Mouse (Mus musculus) midbrain, embryonic 16.5 days (tissue): ENCODE measurements around the gene Nfib. TPM values are rescaled to one million over a fixed set of nuclear protein-coding genes. Genes with fewer than 3 reads are reported as not detected.

ENCODE experiments used
- ATAC-seq: fragments of 200-750 bp; cut with Nextera tagmentation; 2 replicates; pipeline ENCODE4 v1.8.0; 2017; ENCODE audit warnings: moderate TSS enrichment
- H3K27ac ChIP-seq: fragments of 300-500 bp; sonication (generic); 2 replicates; pipeline ENCODE4 v1.5.1; 2014; ENCODE audit warnings: mild to moderate bottlenecking, low read length, mixed read lengths
- H3K27me3 ChIP-seq: fragments of 300-500 bp; sonication (generic); 2 replicates; pipeline ENCODE4 v1.6.1; 2014; ENCODE audit warnings: low read depth, low read length, mixed read lengths; ENCODE audit not compliant: control insufficient read depth, insufficient read depth
- H3K36me3 ChIP-seq: fragments of 300-500 bp; sonication (generic); 2 replicates; pipeline ENCODE4 v1.6.1; 2014; ENCODE audit warnings: mild to moderate bottlenecking, low read length, moderate library complexity, mixed read lengths; ENCODE audit not compliant: control insufficient read depth, insufficient read depth
- H3K4me1 ChIP-seq: fragments of 300-500 bp; sonication (generic); 2 replicates; pipeline ENCODE4 v1.6.1; 2014; ENCODE audit warnings: mild to moderate bottlenecking, low read length, mixed read lengths; ENCODE audit not compliant: control insufficient read depth, insufficient read depth
- H3K4me2 ChIP-seq: fragments of 300-500 bp; sonication (generic); 2 replicates; pipeline ENCODE4 v1.6.1; 2014; ENCODE audit warnings: mild to moderate bottlenecking, low read length, mixed read lengths
- H3K4me3 ChIP-seq: fragments of 300-500 bp; sonication (generic); 2 replicates; pipeline ENCODE4 v1.5.1; 2014; ENCODE audit warnings: low read depth, mild to moderate bottlenecking, low read length, moderate library complexity, mixed read lengths
- H3K9ac ChIP-seq: fragments of 300-500 bp; sonication (generic); 2 replicates; pipeline ENCODE4 v1.6.1; 2014; ENCODE audit warnings: low read depth, low read length, mixed read lengths
- H3K9me3 ChIP-seq: fragments of 300-500 bp; sonication (generic); replicated peaks from 2 replicates; pipeline ENCODE4 v1.6.1; 2014; ENCODE audit warnings: mild to moderate bottlenecking, low read length, mixed read lengths; ENCODE audit not compliant: control insufficient read depth, poor library complexity, severe bottlenecking
- WGBS: fragments of 180-500 bp; shearing (Covaris S2); extraction: QIAGEN DNeasy Blood & Tissue Kit; methylation state at CpG from one replicate; pipeline ENCODE4 v1.1.7; 2014; 5-methylcytosine and 5-hydroxymethylcytosine counted together
- polyA plus RNA-seq: library from polyadenylated mRNA; unstranded; fragments of >200 nt; fragmentation: Nextera tagmentation; extraction: Ambion mirVana; gene quantifications from 2 replicates; pipeline ENCODE4 v1.2.1, GENCODE M21; 2015

Gene Nfib
- polyA plus RNA-seq = 47.2 and 51.4 TPM in 2 replicates

DNA sequence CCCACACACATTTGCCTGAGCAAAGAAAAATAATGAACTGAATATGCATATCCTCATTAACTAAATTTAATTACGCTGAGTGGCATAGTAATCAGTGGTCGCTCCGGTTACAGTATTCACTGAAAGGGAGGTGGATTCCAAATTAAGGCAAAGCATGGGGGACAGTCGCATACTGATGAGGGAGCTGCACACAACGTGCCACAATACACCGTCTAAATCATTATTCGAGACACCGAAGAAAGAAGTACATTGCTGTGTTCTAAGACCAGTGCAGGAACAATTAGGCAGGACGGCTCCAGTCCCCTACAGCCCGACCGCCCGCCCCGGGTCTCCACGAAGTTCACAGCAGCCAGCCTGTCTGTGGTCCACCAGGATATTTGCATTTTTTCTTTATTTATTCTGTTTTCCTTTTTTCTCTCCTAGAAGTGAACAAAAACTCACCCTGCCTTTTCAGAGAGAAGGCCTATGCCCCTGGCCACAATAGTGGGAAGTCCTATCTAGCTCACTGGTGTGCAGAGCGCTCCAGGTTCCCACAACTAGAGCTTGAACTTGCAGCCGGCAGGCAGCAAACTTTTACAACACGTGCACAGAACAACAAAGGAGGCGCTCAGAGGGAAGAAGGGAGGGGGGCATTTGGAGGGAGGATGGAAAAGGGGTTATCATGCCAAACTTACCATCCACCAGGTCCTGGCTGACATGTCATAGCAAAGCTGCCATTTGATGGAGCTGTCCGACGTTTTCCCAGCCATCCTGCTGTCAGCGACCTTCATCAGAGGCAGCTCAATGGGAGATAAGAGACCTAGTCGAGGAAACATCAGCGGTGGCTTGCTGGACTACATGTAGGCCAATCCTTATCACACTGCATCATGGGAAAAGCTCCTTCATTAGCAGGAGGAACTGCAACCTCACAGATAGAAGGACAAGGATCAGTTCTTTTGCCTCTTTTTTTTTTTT is at the start of gene Nfib:
TSS of gene Nfib (minus strand) at position 910 of the 954 bp plus-strand sequence.
- Histone ChIP-seq H3K4me3 (peak within 1 kb of the TSS; percentile 15), H3K9ac (peak within 1 kb of the TSS; percentile 30; the same call in 1 of the 2 replicates)

DNA sequence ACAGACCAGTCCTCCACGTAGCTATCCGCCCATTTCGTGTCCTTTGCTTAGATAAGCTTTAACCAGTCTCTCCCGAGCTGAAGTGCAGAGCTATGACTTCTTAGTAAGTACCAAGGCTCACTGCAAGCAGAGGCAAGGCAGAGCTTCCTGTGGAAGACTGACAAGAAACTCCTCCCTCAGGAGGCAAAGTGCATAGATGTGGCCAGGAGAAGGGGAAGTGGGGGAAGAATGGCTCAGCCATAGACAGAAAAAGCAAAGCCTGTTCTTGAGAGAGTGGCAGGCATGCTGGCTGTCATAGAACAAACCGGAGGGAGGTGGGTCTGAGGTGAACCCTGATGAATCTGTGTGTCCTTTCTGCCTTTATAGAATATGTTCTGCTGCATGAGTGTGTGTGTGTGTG is 30.2 kb upstream of the Nfib start:
- Histone ChIP-seq H3K36me3 (no peaks in the 10 kb centered on the region), H3K4me2 (no peak overlapping the region), H3K27me3 (no peaks in the 10 kb centered on the region), H3K4me3 (no peak overlapping the region), H3K27ac (no peak overlapping the region), H3K9me3 (no peaks in the 10 kb centered on the region), H3K4me1 (no peaks in the 10 kb centered on the region), H3K9ac (no peak overlapping the region)
- no peak for ATAC-seq
- 79% methylated on average over 5 of the region's 5 CpGs for WGBS

More for the DNA sequence above, at the start of gene Nfib:
- Histone ChIP-seq H3K27ac (peak within 1 kb of the TSS; percentile 45), H3K27me3 (no peaks in the 10 kb centered on the region), H3K4me2 (peak within 1 kb of the TSS; percentile 42), H3K4me1 (peaks cover 13% of the 10 kb centered on the region), H3K36me3 (no peaks in the 10 kb centered on the region), H3K9me3 (no peaks in the 10 kb centered on the region)
- ATAC-seq = peak; percentile 78
- WGBS = 26% methylated on average over 23 of the region's 23 CpGs

DNA sequence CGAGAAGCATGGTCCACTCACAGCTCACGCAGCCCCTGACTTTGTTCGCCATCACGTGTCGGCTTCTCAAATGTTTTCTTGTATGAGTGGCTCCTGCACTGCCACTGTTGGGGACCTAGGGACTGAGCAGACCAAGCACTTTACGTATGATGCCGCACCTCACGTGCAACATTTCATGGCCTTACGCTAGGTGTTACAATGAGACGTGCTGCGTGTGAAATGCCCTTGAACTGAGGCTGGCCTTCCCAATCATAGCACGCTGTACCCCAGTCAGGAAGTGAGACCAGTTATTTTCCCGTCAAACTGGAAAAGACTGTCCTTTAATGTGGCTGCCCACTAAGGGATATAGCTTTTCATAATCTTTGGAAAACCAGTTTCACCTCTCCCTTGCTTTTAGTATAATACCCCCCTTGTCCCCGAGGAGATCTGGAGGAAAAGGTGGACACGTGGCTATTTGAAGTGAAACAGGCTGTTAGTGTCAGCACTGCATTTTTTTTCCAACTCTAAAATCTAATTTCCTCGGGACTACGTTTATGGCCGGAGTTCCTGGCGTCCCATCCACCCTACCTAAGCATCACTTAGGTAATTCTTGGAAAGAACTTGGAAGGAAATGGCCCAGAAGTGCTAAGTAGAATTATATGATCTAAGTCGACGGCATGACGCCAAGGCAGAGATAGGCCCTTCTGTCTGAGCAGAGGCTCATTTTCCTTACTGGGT is 29.4 kb upstream of the Nfib start:
- no peak overlapping the region for H3K4me2 ChIP-seq
- H3K4me3 ChIP-seq = no peak overlapping the region
- WGBS = 92% methylated on average over 22 of the region's 22 CpGs
- no peaks in the 10 kb centered on the region for H3K4me1 ChIP-seq
- H3K9ac ChIP-seq = no peak overlapping the region
- no peak overlapping the region for H3K27ac ChIP-seq
- H3K9me3 ChIP-seq = no peaks in the 10 kb centered on the region
- no peak for ATAC-seq
- H3K27me3 ChIP-seq = no peaks in the 10 kb centered on the region
- no peaks in the 10 kb centered on the region for H3K36me3 ChIP-seq

DNA sequence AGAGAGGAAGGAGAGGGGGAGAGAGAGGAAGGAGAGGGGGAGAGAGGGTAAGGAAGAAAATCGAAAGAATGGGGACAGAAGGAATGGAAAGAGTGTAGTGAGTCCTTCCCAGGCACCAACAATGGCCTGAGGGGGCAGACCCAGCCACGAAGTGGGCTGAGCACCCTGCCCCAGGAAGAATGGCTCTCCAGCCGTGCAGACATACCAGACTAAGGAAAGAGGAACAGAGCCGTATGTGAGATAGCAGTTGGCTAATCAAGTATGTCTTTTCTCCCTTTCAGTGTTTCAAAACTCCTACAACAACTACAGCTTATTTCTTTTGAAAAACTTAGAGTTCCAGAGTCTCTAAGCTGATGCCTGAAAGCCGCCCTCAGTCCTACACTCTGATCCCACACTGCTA is 28.8 kb upstream of the Nfib start:
- Histone ChIP-seq H3K9me3 (no peaks in the 10 kb centered on the region), H3K4me3 (no peak overlapping the region), H3K27me3 (no peaks in the 10 kb centered on the region), H3K27ac (no peak overlapping the region), H3K9ac (no peak overlapping the region), H3K4me1 (no peaks in the 10 kb centered on the region), H3K4me2 (no peak overlapping the region), H3K36me3 (no peaks in the 10 kb centered on the region)
- 50% methylated on average over 5 of the region's 5 CpGs for WGBS
- no peak for ATAC-seq

DNA sequence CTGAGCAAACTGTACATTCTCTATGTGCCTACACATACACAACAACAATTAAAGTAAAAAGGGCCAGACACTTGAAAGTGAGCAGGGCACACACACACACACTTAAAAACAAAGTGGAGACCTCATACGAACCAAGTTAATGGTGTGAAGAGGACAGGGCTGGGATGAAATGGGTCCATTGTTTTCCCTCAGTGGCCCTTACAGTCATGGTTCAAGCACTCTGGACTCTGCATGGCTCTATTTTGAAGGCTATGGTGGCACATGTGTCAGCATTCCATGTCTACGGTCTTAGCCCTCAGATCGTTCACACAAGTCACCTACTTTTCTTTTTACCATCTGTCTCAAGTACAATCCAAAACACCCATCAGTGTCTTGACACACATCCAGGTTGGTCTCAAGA is 28.1 kb upstream of the Nfib start:
- Histone ChIP-seq H3K36me3 (no peaks in the 10 kb centered on the region), H3K4me3 (no peak overlapping the region), H3K27ac (no peak overlapping the region), H3K4me1 (no peaks in the 10 kb centered on the region), H3K4me2 (no peak overlapping the region), H3K27me3 (no peaks in the 10 kb centered on the region), H3K9ac (no peak overlapping the region), H3K9me3 (no peaks in the 10 kb centered on the region)
- no peak for ATAC-seq
- 89% methylated on average over 3 of the region's 3 CpGs for WGBS

DNA sequence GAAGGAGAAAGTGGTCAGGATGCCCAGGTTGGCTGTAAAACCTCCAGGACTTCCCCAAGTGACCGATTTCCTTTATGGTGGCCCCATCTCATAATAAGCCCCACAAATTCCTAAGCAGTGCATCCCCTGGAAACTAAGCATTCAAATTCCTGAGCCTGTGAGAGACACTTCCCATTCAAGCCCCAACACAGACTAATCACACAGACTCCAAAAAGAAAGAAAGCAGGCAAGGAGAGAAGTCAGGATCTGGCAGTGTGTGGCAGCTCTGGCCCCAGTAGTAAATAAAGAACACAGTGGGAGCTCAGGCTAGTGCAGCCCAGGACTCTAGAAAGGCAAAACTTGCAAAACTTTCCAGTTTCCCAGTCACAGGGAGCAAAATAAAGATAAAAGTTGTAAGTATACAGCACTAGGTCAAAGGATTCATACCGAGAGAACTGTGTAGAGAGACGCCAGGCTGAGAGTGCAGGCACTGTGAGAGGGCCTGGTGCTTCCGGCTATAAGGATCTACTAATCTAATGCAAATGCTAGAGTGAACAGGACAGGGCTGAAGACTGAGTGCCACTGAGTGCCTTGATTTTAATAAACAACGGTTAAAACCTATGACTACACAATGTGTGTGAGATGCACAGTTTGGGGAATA is 24.8 kb upstream of the Nfib start:
- H3K27me3 ChIP-seq = no peaks in the 10 kb centered on the region
- H3K27ac ChIP-seq = peak overlapping the region; percentile 17; the same call in 1 of the 2 replicates
- ATAC-seq = no peak
- 20% methylated on average over 5 of the region's 5 CpGs for WGBS
- H3K9ac ChIP-seq = no peak overlapping the region
- H3K9me3 ChIP-seq = no peaks in the 10 kb centered on the region
- no peaks in the 10 kb centered on the region for H3K36me3 ChIP-seq
- no peaks in the 10 kb centered on the region for H3K4me1 ChIP-seq
- H3K4me2 ChIP-seq = no peak overlapping the region
- H3K4me3 ChIP-seq = no peak overlapping the region

DNA sequence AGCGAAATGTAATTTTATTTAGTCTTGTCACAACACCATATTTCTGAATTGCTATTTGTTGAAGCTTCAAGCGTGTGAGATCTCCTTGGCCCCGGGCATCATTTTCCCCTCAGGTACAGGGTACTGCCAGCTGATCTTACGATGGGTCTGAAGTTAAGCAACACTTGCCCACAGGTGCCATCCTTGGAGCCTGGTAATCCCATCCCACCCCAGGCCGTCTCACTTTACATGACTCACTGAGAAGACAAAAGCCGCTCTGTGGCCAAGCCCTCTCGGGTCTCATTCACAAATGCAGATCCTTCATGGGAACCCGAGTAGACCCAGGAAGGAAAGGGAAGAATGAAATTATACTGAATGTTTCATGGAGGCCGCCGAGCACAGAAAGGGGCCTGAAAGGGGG is 18.5 kb upstream of the Nfib start:
- no peaks in the 10 kb centered on the region for H3K9me3 ChIP-seq

DNA sequence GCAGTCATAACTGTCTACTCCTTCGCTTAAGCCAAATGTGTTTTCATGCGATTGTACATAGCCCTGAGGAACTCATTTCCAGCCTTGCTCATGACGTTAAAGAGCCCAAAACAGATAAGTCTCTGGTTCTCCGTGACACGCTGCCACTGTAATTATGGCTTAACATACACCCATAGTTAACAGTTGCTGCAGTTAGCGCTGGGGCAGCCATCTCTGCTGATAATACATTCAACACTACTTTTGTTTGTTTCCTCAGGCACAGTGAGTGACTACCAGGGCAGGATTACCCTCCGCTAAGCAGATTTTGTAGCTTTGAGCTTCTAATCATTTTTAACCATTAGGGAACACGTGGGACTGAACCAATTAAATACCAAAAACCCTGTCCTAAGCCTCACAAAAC is 17.5 kb upstream of the Nfib start:
- H3K9ac ChIP-seq = no peak overlapping the region
- H3K4me2 ChIP-seq = no peak overlapping the region
- no peak overlapping the region for H3K27ac ChIP-seq
- peak; percentile 80 for ATAC-seq
- no peaks in the 10 kb centered on the region for H3K4me1 ChIP-seq
- H3K4me3 ChIP-seq = no peak overlapping the region
- WGBS = 67% methylated on average over 8 of the region's 8 CpGs
- H3K9me3 ChIP-seq = no peaks in the 10 kb centered on the region
- H3K36me3 ChIP-seq = no peaks in the 10 kb centered on the region
- H3K27me3 ChIP-seq = no peaks in the 10 kb centered on the region

More for the DNA sequence above, 18.5 kb upstream of the Nfib start:
- 48% methylated on average over 10 of the region's 10 CpGs for WGBS
- H3K4me2 ChIP-seq = no peak overlapping the region
- H3K36me3 ChIP-seq = no peaks in the 10 kb centered on the region
- no peak overlapping the region for H3K4me3 ChIP-seq
- no peak overlapping the region for H3K9ac ChIP-seq
- H3K27me3 ChIP-seq = no peaks in the 10 kb centered on the region
- no peaks in the 10 kb centered on the region for H3K4me1 ChIP-seq
- H3K27ac ChIP-seq = no peak overlapping the region
- no peak for ATAC-seq
